Mouse (Mus musculus) limb, embryonic 11.5 days (tissue): ENCODE data around the gene Etl4. TPM values are rescaled to one million over a fixed set of nuclear protein-coding genes. Genes with fewer than 3 reads are reported as not detected.

ENCODE experiments used
- ATAC-seq: fragments of 200-750 bp; cut with Nextera tagmentation; 2 replicates; pipeline ENCODE4 v1.8.0; 2017; ENCODE audit warnings: low read depth; ENCODE audit not compliant: insufficient number of reproducible peaks, low FRiP score, low TSS enrichment
- DNase-seq: peaks from one replicate; pipeline ENCODE4 v3.0.0-alpha.2; 2015; ENCODE audit warnings: low spot score
- H3K27ac ChIP-seq: fragments of 300-500 bp; sonication (generic); replicated peaks from 2 replicates; pipeline ENCODE4 v1.5.1; 2014; ENCODE audit warnings: low read depth, mild to moderate bottlenecking, low read length
- H3K27me3 ChIP-seq: fragments of 300-500 bp; sonication (generic); 2 replicates; pipeline ENCODE4 v1.6.1; 2014; ENCODE audit warnings: mild to moderate bottlenecking, low read length, mixed read lengths; ENCODE audit not compliant: control insufficient read depth, insufficient read depth
- H3K36me3 ChIP-seq: fragments of 300-500 bp; sonication (generic); 2 replicates; pipeline ENCODE4 v1.6.1; 2014; ENCODE audit warnings: mild to moderate bottlenecking, low read length, moderate library complexity, mixed read lengths; ENCODE audit not compliant: control insufficient read depth, insufficient read depth
- H3K4me1 ChIP-seq: fragments of 300-500 bp; sonication (generic); 2 replicates; pipeline ENCODE4 v1.6.1; 2014; ENCODE audit warnings: low read length, mixed read lengths; ENCODE audit not compliant: control insufficient read depth, insufficient read depth
- H3K4me2 ChIP-seq: fragments of 300-500 bp; sonication (generic); 2 replicates; pipeline ENCODE4 v1.6.1; 2014; ENCODE audit warnings: low read depth, mild to moderate bottlenecking, moderate library complexity; ENCODE audit not compliant: severe bottlenecking
- H3K4me3 ChIP-seq: fragments of 300-500 bp; sonication (generic); 2 replicates; pipeline ENCODE4 v1.5.1; 2014; ENCODE audit warnings: low read depth, low read length
- H3K9ac ChIP-seq: fragments of 300-500 bp; sonication (generic); 2 replicates; pipeline ENCODE4 v1.6.1; 2014; ENCODE audit warnings: mild to moderate bottlenecking, low read length
- H3K9me3 ChIP-seq: fragments of 300-500 bp; sonication (generic); 2 replicates; pipeline ENCODE4 v1.6.1; 2016; ENCODE audit warnings: low read length; ENCODE audit not compliant: control insufficient read depth
- WGBS: fragments of 180-500 bp; shearing (Covaris S2); extraction: QIAGEN DNeasy Blood & Tissue Kit; methylation state at CpG from one replicate; pipeline ENCODE4 v1.1.7; 2014; 5-methylcytosine and 5-hydroxymethylcytosine counted together
- polyA plus RNA-seq: library from polyadenylated mRNA; unstranded; fragments of >200 nt; fragmentation: Nextera tagmentation; extraction: Ambion mirVana; gene quantifications from 2 replicates; pipeline ENCODE4 v1.2.1, GENCODE M21; 2014

Etl4 gene
- polyA plus RNA-seq, 1 experiment from 2014 or later, result 13.5 TPM

GRCm38 (mm10) chr2:20547686-20548624, 638.4 kb downstream of the Etl4 start:
- no peak for DNase-seq
- Histone ChIP-seq H3K27ac (no peak overlapping the region), H3K4me2 (peak overlapping the region; percentile 35; the same call in 1 of the 2 replicates), H3K9me3 (no peaks in the 10 kb centered on the region), H3K9ac (no peak overlapping the region), H3K4me3 (no peak overlapping the region), H3K36me3 (no peaks in the 10 kb centered on the region), H3K4me1 (no peaks in the 10 kb centered on the region), H3K27me3 (no peaks in the 10 kb centered on the region)
- WGBS, result 33% methylated on average over 18 of the region's 18 CpGs
- ATAC-seq, result no peak

GRCm38 (mm10) chr2:20549065-20549464, 639.5 kb downstream of the Etl4 start:
- H3K9me3 ChIP-seq, result no peaks in the 10 kb centered on the region
- DNase-seq, result no peak
- H3K27ac ChIP-seq, result no peak overlapping the region
- no peak for ATAC-seq
- no peak overlapping the region for H3K4me2 ChIP-seq
- H3K36me3 ChIP-seq, result no peaks in the 10 kb centered on the region
- H3K4me1 ChIP-seq, result no peaks in the 10 kb centered on the region
- H3K9ac ChIP-seq, result no peak overlapping the region
- H3K4me3 ChIP-seq, result no peak overlapping the region
- WGBS, result 62% methylated on average over 5 of the region's 5 CpGs
- H3K27me3 ChIP-seq, result no peaks in the 10 kb centered on the region

- no peak overlapping the region for H3K9ac ChIP-seq
- H3K36me3 ChIP-seq, result no peaks in the 10 kb centered on the region
- no peak overlapping the region for H3K4me3 ChIP-seq
- H3K9me3 ChIP-seq, result no peaks in the 10 kb centered on the region
- H3K27ac ChIP-seq, result no peak overlapping the region
- DNase-seq (no peak), ATAC-seq (no peak)
- WGBS, result 62% methylated on average over 1 of the region's 1 CpGs
- no peaks in the 10 kb centered on the region for H3K4me1 ChIP-seq
- no peaks in the 10 kb centered on the region for H3K27me3 ChIP-seq
- H3K4me2 ChIP-seq, result no peak overlapping the region; the same call in 1 of the 2 replicates
Measured at GRCm38 (mm10) chr2:20549996-20550395, 640.4 kb downstream of the Etl4 start.

GRCm38 (mm10) chr2:20555706-20556105, 646.1 kb downstream of the Etl4 start:
- H3K9me3 ChIP-seq, result no peaks in the 10 kb centered on the region
- H3K4me3 ChIP-seq, result no peak overlapping the region
- ATAC-seq, result no peak
- no peak overlapping the region for H3K4me2 ChIP-seq
- 81% methylated on average over 3 of the region's 3 CpGs for WGBS
- no peaks in the 10 kb centered on the region for H3K4me1 ChIP-seq
- no peaks in the 10 kb centered on the region for H3K36me3 ChIP-seq
- H3K27me3 ChIP-seq, result no peaks in the 10 kb centered on the region
- no peak for DNase-seq
- no peak overlapping the region for H3K9ac ChIP-seq
- H3K27ac ChIP-seq, result no peak overlapping the region

- no peaks in the 10 kb centered on the region for H3K4me1 ChIP-seq
- no peaks in the 10 kb centered on the region for H3K9me3 ChIP-seq
- no peak for DNase-seq
- H3K27me3 ChIP-seq, result no peaks in the 10 kb centered on the region
- no peaks in the 10 kb centered on the region for H3K36me3 ChIP-seq
- H3K27ac ChIP-seq, result no peak overlapping the region
- H3K4me3 ChIP-seq, result no peak overlapping the region
- H3K4me2 ChIP-seq, result no peak overlapping the region
- ATAC-seq, result no peak
- H3K9ac ChIP-seq, result no peak overlapping the region
- WGBS, result 69% methylated on average over 5 of the region's 5 CpGs
Measured at GRCm38 (mm10) chr2:20559083-20559482, 649.5 kb downstream of the Etl4 start.

GRCm38 (mm10) chr2:20559723-20560122, 650.1 kb downstream of the Etl4 start:
- H3K4me2 ChIP-seq, result no peak overlapping the region
- ATAC-seq (no peak), DNase-seq (no peak)
- no peaks in the 10 kb centered on the region for H3K9me3 ChIP-seq
- H3K36me3 ChIP-seq, result no peaks in the 10 kb centered on the region
- H3K27me3 ChIP-seq, result no peaks in the 10 kb centered on the region
- 74% methylated on average over 2 of the region's 2 CpGs for WGBS
- no peak overlapping the region for H3K27ac ChIP-seq
- H3K9ac ChIP-seq, result no peak overlapping the region
- no peaks in the 10 kb centered on the region for H3K4me1 ChIP-seq
- H3K4me3 ChIP-seq, result no peak overlapping the region

DNA sequence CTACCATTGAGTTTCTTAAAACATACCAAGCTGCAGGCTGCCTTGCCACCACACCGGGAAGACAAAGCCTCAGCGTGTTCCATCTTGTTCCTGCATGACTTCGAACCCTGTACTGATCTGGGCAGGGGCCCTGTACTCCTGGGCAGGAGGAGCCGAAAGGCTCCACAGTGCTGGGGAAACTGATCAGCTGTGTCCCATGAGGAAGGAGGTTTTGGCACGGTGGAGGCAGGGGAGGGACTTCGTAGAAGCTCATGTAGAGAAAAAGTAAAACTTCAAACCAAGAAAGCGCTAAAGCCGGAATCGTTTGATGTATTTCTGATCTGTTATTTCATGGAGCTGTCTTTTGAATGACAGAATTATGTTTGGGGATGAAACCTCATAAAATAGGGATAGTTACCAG, 651.0 kb downstream of the Etl4 start:
- 91% methylated on average over 9 of the region's 9 CpGs for WGBS
- no peaks in the 10 kb centered on the region for H3K9me3 ChIP-seq
- no peak for ATAC-seq

DNA sequence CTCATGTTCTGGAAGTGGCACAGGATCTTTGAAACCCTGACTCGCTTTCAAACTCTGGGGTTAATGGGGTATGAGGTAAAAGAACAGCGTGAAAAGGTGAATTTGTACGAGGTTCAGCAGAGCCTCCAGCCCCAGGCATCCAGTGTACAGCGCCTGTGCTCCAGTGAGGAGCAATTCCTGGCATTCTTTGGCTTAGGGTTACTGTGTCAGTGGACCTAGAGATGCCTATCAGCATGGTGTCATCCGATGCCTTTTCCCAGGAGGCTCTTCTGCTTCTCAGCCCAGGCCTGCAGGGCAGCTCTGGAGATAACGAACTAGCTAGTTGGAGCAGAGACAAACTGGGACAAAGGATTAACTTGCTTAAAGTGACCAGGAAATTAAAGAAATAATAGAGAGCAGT, 653.5 kb downstream of the Etl4 start:
- no peaks in the 10 kb centered on the region for H3K4me1 ChIP-seq
- H3K27ac ChIP-seq, result no peak overlapping the region
- no peaks in the 10 kb centered on the region for H3K36me3 ChIP-seq
- H3K9me3 ChIP-seq, result no peaks in the 10 kb centered on the region
- DNase-seq (no peak), ATAC-seq (no peak)
- no peak overlapping the region for H3K4me2 ChIP-seq
- H3K9ac ChIP-seq, result no peak overlapping the region
- 22% methylated on average over 6 of the region's 6 CpGs for WGBS
- H3K27me3 ChIP-seq, result no peaks in the 10 kb centered on the region
- no peak overlapping the region for H3K4me3 ChIP-seq

More for the DNA sequence above, 651.0 kb downstream of the Etl4 start:
- H3K4me1 ChIP-seq, result no peaks in the 10 kb centered on the region
- H3K36me3 ChIP-seq, result no peaks in the 10 kb centered on the region
- H3K27ac ChIP-seq, result no peak overlapping the region
- no peak for DNase-seq
- H3K4me3 ChIP-seq, result no peak overlapping the region
- H3K9ac ChIP-seq, result no peak overlapping the region
- H3K4me2 ChIP-seq, result no peak overlapping the region
- no peaks in the 10 kb centered on the region for H3K27me3 ChIP-seq
